Comparison of ENCODE assay signal across 30 mouse cellular contexts in the genomic region with DNA sequence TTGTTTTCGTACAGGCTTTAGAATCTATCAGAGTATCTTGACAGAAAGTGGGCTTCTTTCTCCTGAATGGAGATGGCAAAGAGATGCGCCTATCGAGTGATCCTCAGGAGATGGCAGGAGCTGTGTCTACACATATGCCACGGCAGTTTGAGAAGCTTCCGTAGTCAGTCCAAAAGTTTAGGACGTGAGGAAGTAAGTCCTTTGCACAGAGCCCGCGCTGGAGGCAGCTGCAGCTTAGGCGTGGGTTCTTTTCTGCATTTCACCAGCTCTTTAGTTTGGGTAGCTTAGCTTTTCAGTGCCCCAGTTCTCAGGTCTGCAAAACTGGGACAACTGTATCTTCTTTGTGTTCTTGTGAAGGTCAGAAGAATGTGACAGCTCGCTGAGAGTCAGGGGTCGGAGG. TPM values are rescaled to one million over a fixed set of nuclear protein-coding genes. Genes with fewer than 3 reads are reported as not detected.
DNase-seq lines count a peak whose midpoint lies in the region; ATAC-seq and TF ChIP-seq lines count a peak whose summit lies in the region.
"Had no signal": no experiment of that assay in that cellular context is flagged by ENCODE, and none has a peak within 500 bp of the region (broad histone marks: within the 10 kb centered on the region; RNA-seq: fewer than 3 reads in every experiment).

No protein-coding gene starts in this region.

- TF ChIP-seq CTCF in forebrain, postnatal 0 days (IDR thresholded peaks at IDR 0.05; ENCODE audit: low read depth): no peak

- no peaks in the 10 kb centered on the region for H3K27me3 ChIP-seq in forebrain, postnatal 0 days (ENCODE audit: insufficient read depth, low read length)
- no peaks in the 10 kb centered on the region for H3K27me3 ChIP-seq in forebrain, embryonic 16.5 days (replicated peaks; ENCODE audit: control insufficient read depth, insufficient read depth, low read length)
- no peaks in the 10 kb centered on the region for H3K27me3 ChIP-seq in heart, embryonic 10.5 days (ENCODE audit: insufficient read depth, poor library complexity, severe bottlenecking)
- H3K27me3 ChIP-seq: CH12.LX; embryonic facial prominence, embryonic 13.5 days; embryonic facial prominence, embryonic 15.5 days; forebrain, embryonic 12.5 days had no signal

- 71% methylated on average over 11 of the region's 11 CpGs for WGBS in forebrain, postnatal 0 days
- WGBS in forebrain, embryonic 16.5 days: 77% methylated on average over 11 of the region's 11 CpGs
- WGBS in heart, embryonic 10.5 days: 87% methylated on average over 11 of the region's 11 CpGs

- no peak overlapping the region for H3K4me2 ChIP-seq in forebrain, postnatal 0 days (ENCODE audit: low read depth)
- H3K4me2 ChIP-seq in forebrain, embryonic 16.5 days (ENCODE audit: low read length): no peak overlapping the region
- H3K4me2 ChIP-seq: embryonic facial prominence, embryonic 13.5 days; embryonic facial prominence, embryonic 15.5 days; forebrain, embryonic 12.5 days had no signal

- DNase-seq in forebrain, postnatal 0 days: peak; percentile 7
- peak; percentile 27 for DNase-seq in heart, embryonic 10.5 days (ENCODE audit: low spot score)
- DNase-seq in heart, adult 8-10 months (ENCODE audit: low spot score): no peak
- peak; percentile 19 to 45 for DNase-seq in left cerebral cortex, adult 18-20 months (ENCODE audit: low spot score in 2 of 2)
- no peak for DNase-seq in left cerebral cortex, adult 8-10 months (ENCODE audit: low spot score in 2 of 2)
- peak; percentile 48 for DNase-seq in right cerebral cortex, adult 18-20 months
- DNase-seq in right cerebral cortex, adult 2 months (ENCODE audit: low spot score in 2 of 2): no peak
- DNase-seq: adrenal gland, adult 8-10 months; adrenal gland, postnatal 14 days; adrenal gland, postnatal 36 days; B cell, adult 2 months; cerebellum, adult 11 months; cerebellum, adult 18-20 months; cerebellum, adult 8-10 months; cerebellum, adult 9-11 months; cerebellum, postnatal 14 days; cerebellum, postnatal 36 days; embryo, embryonic 11 days had no signal

- no peak overlapping the region for H3K27ac ChIP-seq in forebrain, postnatal 0 days (ENCODE audit: low read depth, low read length)
- no peak overlapping the region for H3K27ac ChIP-seq in forebrain, embryonic 16.5 days (ENCODE audit: low read length)
- no peak overlapping the region for H3K27ac ChIP-seq in heart, embryonic 10.5 days
- H3K27ac ChIP-seq: embryonic facial prominence, embryonic 13.5 days; embryonic facial prominence, embryonic 15.5 days; forebrain, embryonic 10.5 days; forebrain, embryonic 12.5 days had no signal

- H3K9me3 ChIP-seq in forebrain, postnatal 0 days (ENCODE audit: low read length): no peaks in the 10 kb centered on the region
- H3K9me3 ChIP-seq in forebrain, embryonic 16.5 days (ENCODE audit: control insufficient read depth, low read length): no peaks in the 10 kb centered on the region
- H3K9me3 ChIP-seq in heart, embryonic 10.5 days: no peaks in the 10 kb centered on the region
- H3K9me3 ChIP-seq: embryonic facial prominence, embryonic 13.5 days; embryonic facial prominence, embryonic 15.5 days; forebrain, embryonic 10.5 days; forebrain, embryonic 12.5 days; G1E had no signal

- H3K36me3 ChIP-seq in forebrain, postnatal 0 days (ENCODE audit: insufficient read depth): no peaks in the 10 kb centered on the region
- H3K36me3 ChIP-seq in forebrain, embryonic 16.5 days (ENCODE audit: control insufficient read depth, insufficient read depth): no peaks in the 10 kb centered on the region
- no peaks in the 10 kb centered on the region for H3K36me3 ChIP-seq in heart, embryonic 10.5 days
- H3K36me3 ChIP-seq: embryonic facial prominence, embryonic 13.5 days; embryonic facial prominence, embryonic 15.5 days; forebrain, embryonic 10.5 days; forebrain, embryonic 12.5 days had no signal

- no peaks in the 10 kb centered on the region for H3K4me1 ChIP-seq in forebrain, postnatal 0 days (ENCODE audit: insufficient read depth)
- peaks cover 11% of the 10 kb centered on the region; the same call in 1 of the 2 replicates for H3K4me1 ChIP-seq in forebrain, embryonic 16.5 days (replicated peaks; ENCODE audit: control insufficient read depth, insufficient read depth, low read length)
- H3K4me1 ChIP-seq in heart, embryonic 10.5 days: 0 out of 2 replicates have a peak, but pooled peaks cover 22% of the 10 kb centered on the region
- H3K4me1 ChIP-seq: embryonic facial prominence, embryonic 13.5 days; forebrain, embryonic 12.5 days had no signal

- ATAC-seq in forebrain, postnatal 0 days: peak; percentile 27; the same call in 1 of the 2 replicates
- no peak for ATAC-seq in forebrain, embryonic 16.5 days
- ATAC-seq: activated CD4-positive, CD25-positive, alpha-beta regulatory T cell, adult 4 months; CD4-positive, CD25-positive, alpha-beta regulatory T cell, adult 4 months; forebrain, embryonic 14.5 days; Patski had no signal

- H3K4me3 ChIP-seq in forebrain, postnatal 0 days (ENCODE audit: low read depth, low read length): no peak overlapping the region
- no peak overlapping the region for H3K4me3 ChIP-seq in forebrain, embryonic 16.5 days (replicated peaks; ENCODE audit: low read length)
- H3K4me3 ChIP-seq in heart, embryonic 10.5 days: no peak overlapping the region
- H3K4me3 ChIP-seq: embryonic facial prominence, embryonic 13.5 days; embryonic facial prominence, embryonic 15.5 days; erythroblast, embryonic 14.5 days; forebrain, embryonic 10.5 days; forebrain, embryonic 12.5 days had no signal

- H3K9ac ChIP-seq in forebrain, postnatal 0 days: no peak overlapping the region
- no peak overlapping the region for H3K9ac ChIP-seq in forebrain, embryonic 16.5 days (replicated peaks; ENCODE audit: low read depth, low read length)
- H3K9ac ChIP-seq: embryonic facial prominence, embryonic 13.5 days; embryonic facial prominence, embryonic 15.5 days; forebrain, embryonic 12.5 days had no signal

RNA-seq across cellular contexts. Expression of a gene that starts 38.0 kb away (rescaled TPM):
- total RNA-seq in forebrain, postnatal 0 days (2014; rRNA removed): 31.4 and 45.5 TPM in 2 replicates
- polyA plus RNA-seq in forebrain, postnatal 0 days (2015; fragmentation: Nextera tagmentation; extraction: Ambion mirVana): 90.9 and 107 TPM in 2 replicates
- 50.8 and 57.8 TPM in 2 replicates for polyA plus RNA-seq in forebrain, embryonic 16.5 days (2015; fragmentation: Nextera tagmentation; extraction: Ambion mirVana)
- 22.7 and 40.6 TPM in 2 replicates for polyA plus RNA-seq in heart, embryonic 10.5 days (2016; fragmentation: Nextera tagmentation; extraction: Ambion mirVana)
- 10 to 100 TPM; 41.0 to 62.7 (median 51.3) TPM for total RNA-seq in heart, adult 8-10 months (2022)
- total RNA-seq in left cerebral cortex, adult 18-20 months (2021): 100 to 1,000 TPM; 115 to 117 TPM
- total RNA-seq in left cerebral cortex, adult 8-10 months (2022): 100 to 1,000 TPM; 114 to 130 (median 118) TPM
- polyA plus RNA-seq: erythroblast, embryonic 14.5 days had no signal

Comparison
In these comparisons a context has a peak if more than half of its experiments do, and no peak if none do; other contexts are left out.
1. DNase-seq: peak in forebrain, postnatal 0 days (single experiment), heart, embryonic 10.5 days (single experiment), left cerebral cortex, adult 18-20 months (2 of 2) and right cerebral cortex, adult 18-20 months (single experiment); none in heart, adult 8-10 months (single experiment), left cerebral cortex, adult 8-10 months (0 of 2) and right cerebral cortex, adult 2 months (0 of 2).